Mouse (Mus musculus) limb, embryonic 10.5 days (tissue): ENCODE results near the gene Prkg1. TPM values are rescaled to one million over a fixed set of nuclear protein-coding genes. Genes with fewer than 3 reads are reported as not detected.

Experiments
- DNase-seq: peaks from one replicate; pipeline ENCODE4 v3.0.0-alpha.2; 2017; ENCODE audit warnings: low spot score
- H3K27ac ChIP-seq: fragments of 300-500 bp; sonication (generic); 2 replicates; pipeline ENCODE4 v1.5.1; 2016; ENCODE audit warnings: mild to moderate bottlenecking
- H3K27me3 ChIP-seq: fragments of 300-500 bp; sonication (generic); 2 replicates; pipeline ENCODE4 v1.6.1; 2016; ENCODE audit warnings: low read depth, mild to moderate bottlenecking; ENCODE audit not compliant: poor library complexity, severe bottlenecking
- H3K36me3 ChIP-seq: fragments of 300-500 bp; sonication (generic); 2 replicates; pipeline ENCODE4 v1.6.1; 2016; ENCODE audit warnings: mild to moderate bottlenecking, moderate library complexity
- H3K4me1 ChIP-seq: fragments of 300-500 bp; sonication (generic); 2 replicates; pipeline ENCODE4 v1.6.1; 2016
- H3K4me3 ChIP-seq: fragments of 300-500 bp; sonication (generic); 2 replicates; pipeline ENCODE4 v1.5.1; 2016; ENCODE audit warnings: mild to moderate bottlenecking, moderate library complexity
- H3K9me3 ChIP-seq: fragments of 300-500 bp; sonication (generic); replicated peaks from 2 replicates; pipeline ENCODE4 v1.6.1; 2016; ENCODE audit warnings: mild to moderate bottlenecking
- WGBS: fragments of 180-500 bp; shearing (Covaris S2); methylation state at CpG from one replicate; pipeline ENCODE4 v1.1.7; 2016; 5-methylcytosine and 5-hydroxymethylcytosine counted together
- polyA plus RNA-seq: library from polyadenylated mRNA; unstranded; fragments of >200 nt; fragmentation: Nextera tagmentation; extraction: Ambion mirVana; gene quantifications from 2 replicates; pipeline ENCODE4 v1.2.1, GENCODE M21; 2016

Gene Prkg1
- polyA plus RNA-seq, 1 experiment from 2014 or later = 3.4 TPM

DNA sequence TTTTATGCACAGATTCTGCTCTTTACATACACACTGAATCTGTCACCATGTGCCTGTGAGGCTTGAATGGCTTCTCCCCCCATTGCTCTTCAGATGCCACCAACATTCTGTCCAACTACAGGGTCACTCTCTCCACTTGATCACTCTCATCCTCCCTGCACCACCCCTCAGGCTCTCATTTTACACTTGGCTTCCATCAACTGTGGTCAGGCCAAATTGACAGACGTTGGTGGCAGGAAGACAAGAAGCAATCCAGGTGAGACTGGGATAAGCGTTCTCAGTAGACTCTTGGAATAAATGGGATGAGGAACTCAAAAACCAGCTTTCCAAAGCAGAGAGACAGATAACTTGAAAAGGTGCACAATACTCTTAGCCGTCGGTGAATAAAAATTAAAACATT is 786.7 kb downstream of the Prkg1 start:
- no peaks in the 10 kb centered on the region for H3K36me3 ChIP-seq
- H3K4me1 ChIP-seq = no peaks in the 10 kb centered on the region
- no peaks in the 10 kb centered on the region for H3K9me3 ChIP-seq
- no peaks in the 10 kb centered on the region for H3K27me3 ChIP-seq
- no peak overlapping the region for H3K4me3 ChIP-seq
- WGBS = 84% methylated on average over 4 of the region's 4 CpGs
- H3K27ac ChIP-seq = no peak overlapping the region
- DNase-seq = no peak

DNA sequence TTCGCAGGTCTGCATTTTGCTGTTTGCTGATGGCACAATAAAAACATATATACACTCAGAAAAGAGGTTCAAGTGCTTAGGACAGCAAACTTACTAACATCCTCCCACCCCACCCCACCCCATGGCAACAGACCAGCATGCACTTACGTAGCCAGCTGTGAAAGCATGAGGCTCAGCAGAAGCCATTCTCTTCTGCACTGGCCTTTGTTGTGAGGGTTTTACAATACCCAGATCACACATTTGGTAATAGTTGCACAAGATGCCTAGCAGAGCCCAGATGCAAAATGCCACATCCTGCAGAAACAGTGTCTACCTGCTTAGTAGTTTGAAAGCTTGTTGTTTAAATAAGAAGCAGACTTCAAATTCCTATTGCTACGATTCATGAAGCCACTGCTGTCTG is 814.2 kb downstream of the Prkg1 start:
- WGBS = 78% methylated on average over 3 of the region's 3 CpGs
- Histone ChIP-seq H3K4me1 (peaks cover 10% of the 10 kb centered on the region; the same call in 1 of the 2 replicates), H3K27me3 (no peaks in the 10 kb centered on the region), H3K27ac (no peak overlapping the region), H3K36me3 (no peaks in the 10 kb centered on the region), H3K4me3 (no peak overlapping the region), H3K9me3 (no peaks in the 10 kb centered on the region)
- no peak for DNase-seq

DNA sequence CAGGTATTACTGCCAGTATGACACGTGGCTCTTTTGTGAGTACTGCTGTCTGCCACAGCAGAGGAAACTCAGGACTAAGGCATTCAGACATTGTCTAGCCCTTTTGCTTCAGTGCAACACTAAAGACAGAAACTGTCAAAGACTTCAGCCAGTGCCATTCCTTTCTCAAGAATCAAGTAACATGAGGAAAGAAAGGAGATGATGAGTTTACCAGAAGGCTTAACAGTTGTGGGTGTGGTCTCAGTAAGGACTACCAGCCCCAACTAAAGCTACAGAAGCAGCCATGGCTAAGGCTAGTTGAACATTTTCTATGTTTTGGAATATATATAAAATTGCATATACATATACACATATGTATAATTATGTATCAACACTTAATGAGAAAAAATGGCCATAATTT is 816.6 kb downstream of the Prkg1 start:
- no peak for DNase-seq
- H3K27ac ChIP-seq = no peak overlapping the region
- no peaks in the 10 kb centered on the region for H3K36me3 ChIP-seq
- H3K9me3 ChIP-seq = no peaks in the 10 kb centered on the region
- WGBS = 85% methylated on average over 1 of the region's 1 CpGs
- H3K4me3 ChIP-seq = no peak overlapping the region
- H3K4me1 ChIP-seq = peaks cover 10% of the 10 kb centered on the region; the same call in 1 of the 2 replicates
- H3K27me3 ChIP-seq = no peaks in the 10 kb centered on the region

DNA sequence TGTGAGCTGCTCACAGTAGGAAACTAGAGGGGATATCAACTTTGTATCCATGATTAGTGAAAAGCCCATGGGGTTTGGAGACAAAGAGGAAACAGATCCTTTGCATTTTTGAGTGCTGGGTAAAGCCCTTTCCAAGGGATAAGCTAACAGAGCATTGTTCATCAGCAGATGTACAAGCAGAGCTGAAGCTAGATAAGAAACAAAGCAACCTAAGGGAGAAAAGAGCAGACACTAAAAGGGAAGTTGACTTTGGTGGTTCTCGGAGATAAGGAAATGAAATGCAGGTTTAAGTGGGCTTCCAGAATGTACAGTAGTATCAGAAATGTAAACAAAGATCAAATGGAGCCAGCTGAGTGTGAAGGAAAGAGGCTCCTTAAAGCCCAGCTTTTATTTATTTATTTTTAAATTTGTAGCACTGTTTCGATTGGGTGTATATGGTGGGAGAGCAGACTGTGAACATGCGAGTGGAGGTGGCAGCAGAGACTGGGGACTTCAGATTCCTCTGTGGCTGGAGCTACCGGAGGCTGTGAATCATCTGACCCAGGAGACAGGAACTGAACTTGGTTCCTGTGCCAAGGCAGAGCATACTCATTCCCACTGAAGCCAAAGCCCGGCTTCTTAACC is 822.4 kb downstream of the Prkg1 start:
- no peak overlapping the region for H3K4me3 ChIP-seq
- no peaks in the 10 kb centered on the region for H3K27me3 ChIP-seq
- no peak for DNase-seq
- no peaks in the 10 kb centered on the region for H3K36me3 ChIP-seq
- no peak overlapping the region for H3K27ac ChIP-seq
- no peaks in the 10 kb centered on the region for H3K4me1 ChIP-seq
- 71% methylated on average over 5 of the region's 5 CpGs for WGBS
- H3K9me3 ChIP-seq = no peaks in the 10 kb centered on the region

DNA sequence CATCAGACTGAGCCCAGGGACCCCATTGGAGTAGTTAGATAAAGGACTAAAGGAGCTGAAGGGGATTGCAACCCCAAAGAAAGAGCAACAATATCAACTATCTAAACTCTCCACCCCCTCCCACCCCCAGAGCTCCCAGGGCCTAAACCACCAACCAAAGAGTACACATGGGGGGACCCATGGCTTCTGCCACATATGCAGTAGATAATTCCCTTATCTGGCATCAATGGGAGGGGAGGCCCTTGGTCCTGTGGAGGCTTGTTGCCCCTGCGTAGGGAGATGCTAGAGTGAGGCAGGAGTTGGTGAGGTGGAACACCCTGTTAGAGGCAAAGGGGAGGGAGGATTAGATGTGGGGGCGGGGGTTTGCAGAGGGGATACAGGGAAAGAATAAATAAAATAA is 826.8 kb downstream of the Prkg1 start:
- Histone ChIP-seq H3K27ac (no peak overlapping the region), H3K27me3 (no peaks in the 10 kb centered on the region), H3K4me1 (no peaks in the 10 kb centered on the region), H3K9me3 (no peaks in the 10 kb centered on the region), H3K4me3 (no peak overlapping the region), H3K36me3 (no peaks in the 10 kb centered on the region)
- WGBS = 92% methylated on average over 2 of the region's 2 CpGs
- no peak for DNase-seq

DNA sequence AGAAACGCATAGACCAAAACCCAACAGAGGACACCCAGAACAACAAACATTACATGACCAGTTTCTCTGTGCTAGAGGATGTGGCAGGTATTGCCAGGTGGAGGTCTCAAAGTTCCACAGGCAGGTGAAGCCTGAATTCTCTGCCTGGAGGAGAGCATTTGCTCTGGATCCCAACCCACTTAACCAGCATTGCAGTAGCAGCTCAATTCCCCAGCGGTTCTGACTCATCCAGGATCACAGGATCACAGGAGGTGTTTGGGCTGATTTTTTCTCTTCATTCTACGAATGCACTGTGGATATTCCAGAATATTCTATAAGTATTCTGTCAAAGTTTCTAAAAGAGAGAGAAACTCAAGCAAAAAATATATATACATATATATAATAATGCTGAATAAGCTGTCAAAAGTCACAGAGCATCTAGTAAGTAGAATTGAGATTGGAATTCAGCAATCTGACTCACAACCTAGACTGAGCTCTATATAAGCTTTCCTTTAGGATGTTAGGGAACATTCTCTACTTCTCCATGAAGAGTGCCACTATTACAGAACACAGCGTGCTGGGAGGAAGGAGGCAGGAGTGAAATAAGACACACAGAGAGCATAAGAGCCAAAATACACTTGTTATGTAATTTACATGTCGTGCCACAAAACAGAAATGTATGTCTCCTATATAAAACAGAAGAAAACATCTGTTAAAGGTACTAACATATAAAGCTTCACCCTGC is 833.2 kb downstream of the Prkg1 start:
- H3K4me3 ChIP-seq = no peak overlapping the region
- no peaks in the 10 kb centered on the region for H3K9me3 ChIP-seq
- H3K4me1 ChIP-seq = no peaks in the 10 kb centered on the region
- H3K36me3 ChIP-seq = no peaks in the 10 kb centered on the region
- H3K27ac ChIP-seq = no peak overlapping the region
- DNase-seq = no peak
- no peaks in the 10 kb centered on the region for H3K27me3 ChIP-seq
- WGBS = 91% methylated on average over 5 of the region's 5 CpGs

DNA sequence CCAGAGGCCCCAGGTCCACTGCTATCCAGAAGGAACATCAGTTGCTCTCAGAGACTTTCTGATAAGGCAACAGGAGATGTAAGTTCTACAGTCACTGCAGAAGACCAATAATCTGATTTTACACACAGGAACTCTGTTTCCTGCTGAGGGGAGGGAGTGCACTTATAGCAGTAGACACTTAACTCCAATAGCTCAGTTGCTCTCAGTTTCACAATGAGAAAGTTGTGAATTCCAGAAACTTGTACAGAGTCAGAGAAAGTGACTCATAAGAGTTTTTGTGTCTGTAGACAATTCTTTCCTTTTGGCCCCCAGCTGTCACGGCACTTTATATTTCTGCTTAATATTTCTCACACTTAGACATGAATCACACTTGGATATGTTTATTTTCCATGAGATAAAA is 840.8 kb downstream of the Prkg1 start:
- H3K9me3 ChIP-seq = no peaks in the 10 kb centered on the region
- DNase-seq = no peak

DNA sequence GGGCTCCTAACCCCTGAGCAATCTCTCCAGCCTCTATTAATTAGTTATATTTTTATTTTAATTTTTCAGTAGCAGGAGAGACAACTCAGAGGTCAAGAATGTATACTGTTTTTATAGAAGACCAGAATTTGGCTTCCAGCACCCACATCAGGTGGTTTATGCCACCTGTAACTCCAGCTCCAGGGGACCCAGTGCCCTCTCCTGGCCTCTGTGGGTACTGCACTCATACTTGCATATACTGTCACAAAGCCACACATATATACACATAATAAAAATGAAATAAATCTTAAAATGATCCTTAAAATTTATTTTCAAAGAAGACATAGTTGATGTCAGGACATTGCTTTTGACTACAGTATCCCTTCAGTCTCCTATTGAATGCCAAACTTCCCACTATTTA is 862.5 kb downstream of the Prkg1 start:
- H3K27ac ChIP-seq = no peak overlapping the region
- H3K4me3 ChIP-seq = no peak overlapping the region
- H3K9me3 ChIP-seq = no peaks in the 10 kb centered on the region
- peaks cover 4% of the 10 kb centered on the region; the same call in 1 of the 2 replicates for H3K4me1 ChIP-seq
- no peaks in the 10 kb centered on the region for H3K27me3 ChIP-seq
- no peak for DNase-seq
- H3K36me3 ChIP-seq = no peaks in the 10 kb centered on the region

More for the DNA sequence above, 840.8 kb downstream of the Prkg1 start:
- H3K27ac ChIP-seq = no peak overlapping the region
- H3K36me3 ChIP-seq = no peaks in the 10 kb centered on the region
- 94% methylated on average over 1 of the region's 1 CpGs for WGBS
- H3K27me3 ChIP-seq = no peaks in the 10 kb centered on the region
- no peak overlapping the region for H3K4me3 ChIP-seq
- H3K4me1 ChIP-seq = no peaks in the 10 kb centered on the region

DNA sequence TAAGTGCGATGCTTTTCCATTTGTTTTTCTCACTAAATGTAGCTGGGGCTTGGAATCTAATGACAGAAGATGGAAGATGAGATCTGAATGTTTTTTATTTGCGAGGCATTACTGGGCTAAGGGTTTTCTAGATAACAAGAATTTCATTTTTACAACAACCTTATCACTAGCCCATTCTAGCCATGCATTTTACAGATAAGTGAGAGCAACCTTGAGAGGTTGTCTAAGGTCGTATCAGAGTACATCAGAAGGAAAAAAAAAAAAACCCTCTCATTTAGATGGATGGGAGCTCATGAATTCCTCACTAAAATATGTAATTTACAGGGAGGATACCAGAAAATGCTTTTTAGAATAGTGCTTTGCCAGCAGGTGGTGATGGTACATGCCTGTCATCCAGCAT is 863.8 kb downstream of the Prkg1 start:
- 86% methylated on average over 3 of the region's 3 CpGs for WGBS
- peaks cover 4% of the 10 kb centered on the region; the same call in 1 of the 2 replicates for H3K4me1 ChIP-seq
- H3K27me3 ChIP-seq = no peaks in the 10 kb centered on the region
- DNase-seq = no peak
- no peaks in the 10 kb centered on the region for H3K36me3 ChIP-seq
- H3K9me3 ChIP-seq = no peaks in the 10 kb centered on the region
- no peak overlapping the region for H3K27ac ChIP-seq
- no peak overlapping the region for H3K4me3 ChIP-seq

DNA sequence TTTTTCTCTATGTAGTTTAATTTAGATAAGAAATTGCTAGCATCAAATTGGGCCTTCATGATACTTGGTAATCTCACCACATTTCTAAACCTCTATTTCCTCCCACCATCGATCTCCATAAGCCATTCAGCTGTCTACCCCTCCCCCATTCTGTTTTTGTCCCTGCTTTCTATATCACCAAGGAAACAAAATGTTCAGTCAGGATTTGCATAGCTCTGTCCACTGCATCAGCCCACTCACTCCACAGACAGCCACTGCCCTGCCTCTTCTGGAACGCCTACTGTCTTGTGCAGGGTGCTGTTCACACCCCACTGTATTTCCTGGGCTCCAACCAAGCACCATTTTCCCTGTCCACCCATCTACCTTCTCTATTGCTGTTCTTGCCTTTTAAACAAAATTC is 874.5 kb downstream of the Prkg1 start:
- H3K27ac ChIP-seq = no peak overlapping the region

DNA sequence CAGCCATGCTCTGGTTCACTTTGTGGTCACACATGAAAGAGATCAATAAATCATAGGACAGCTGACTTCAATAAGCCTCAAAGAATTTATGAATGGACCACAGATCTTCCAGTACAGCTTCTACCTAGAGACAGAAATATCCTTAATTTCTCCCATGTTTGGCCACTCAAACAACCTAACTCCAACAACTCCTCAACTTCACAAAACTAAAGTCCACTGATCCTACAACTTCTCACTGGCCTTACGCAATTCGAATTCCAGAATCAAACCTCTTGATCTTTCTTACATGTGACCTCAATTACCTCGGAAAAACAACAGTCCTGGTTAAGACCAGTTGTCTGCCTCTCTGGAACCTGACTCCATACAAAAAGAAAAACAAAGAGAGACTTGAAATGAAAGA is 875.0 kb downstream of the Prkg1 start:
- Histone ChIP-seq H3K4me3 (no peak overlapping the region), H3K27me3 (no peaks in the 10 kb centered on the region), H3K36me3 (no peaks in the 10 kb centered on the region), H3K4me1 (peaks cover 6% of the 10 kb centered on the region; the same call in 1 of the 2 replicates), H3K9me3 (no peaks in the 10 kb centered on the region), H3K27ac (no peak overlapping the region)
- DNase-seq = no peak
- WGBS = 73% methylated on average over 3 of the region's 3 CpGs

More for the DNA sequence above, 874.5 kb downstream of the Prkg1 start:
- H3K9me3 ChIP-seq = no peaks in the 10 kb centered on the region
- H3K27me3 ChIP-seq = no peaks in the 10 kb centered on the region
- peaks cover 6% of the 10 kb centered on the region; the same call in 1 of the 2 replicates for H3K4me1 ChIP-seq
- H3K36me3 ChIP-seq = no peaks in the 10 kb centered on the region
- no peak overlapping the region for H3K4me3 ChIP-seq
- no peak for DNase-seq
- WGBS = 90% methylated on average over 2 of the region's 2 CpGs

DNA sequence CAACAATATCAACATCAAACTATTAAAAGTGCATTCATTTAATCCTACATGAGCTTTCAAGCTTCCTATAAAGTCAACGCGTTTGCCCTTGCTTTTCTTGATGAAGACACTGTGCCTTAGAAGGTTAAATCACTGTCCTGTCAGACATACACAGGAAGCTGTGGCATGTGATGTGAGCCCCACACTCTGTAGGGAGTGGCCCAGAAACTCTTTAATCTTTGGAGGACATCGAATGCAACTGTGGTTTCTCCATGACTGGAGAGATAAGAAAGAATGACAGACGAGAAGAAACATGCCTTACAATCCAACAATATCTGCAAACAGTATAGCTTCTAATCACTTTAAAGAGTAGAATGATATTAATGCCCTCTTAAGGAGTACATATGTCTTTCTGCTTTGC is 903.4 kb downstream of the Prkg1 start:
- WGBS = 77% methylated on average over 4 of the region's 4 CpGs
- Histone ChIP-seq H3K4me1 (no peaks in the 10 kb centered on the region), H3K9me3 (no peaks in the 10 kb centered on the region), H3K27me3 (no peaks in the 10 kb centered on the region), H3K4me3 (no peak overlapping the region), H3K36me3 (no peaks in the 10 kb centered on the region), H3K27ac (no peak overlapping the region)
- no peak for DNase-seq

DNA sequence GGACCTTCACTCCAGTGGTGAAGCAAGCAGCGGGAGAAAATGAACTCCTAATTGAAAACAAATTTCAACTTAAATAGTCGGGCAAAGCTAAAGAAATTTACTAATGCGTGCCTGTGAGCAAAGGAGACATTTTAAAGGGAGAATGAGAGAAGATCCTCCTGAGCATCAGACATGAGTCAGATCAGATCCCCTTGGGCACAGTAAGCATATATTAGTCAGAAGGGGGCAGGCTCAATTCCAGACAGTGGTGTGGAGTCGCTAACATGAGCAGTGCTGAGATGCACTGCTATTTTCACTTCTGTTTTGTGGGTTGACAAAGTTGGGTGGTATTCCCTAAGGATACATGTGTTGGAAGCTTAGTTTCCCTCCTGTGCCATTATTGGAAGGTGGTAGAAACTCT is 913.8 kb downstream of the Prkg1 start:
- no peaks in the 10 kb centered on the region for H3K36me3 ChIP-seq
- no peak overlapping the region for H3K4me3 ChIP-seq
- H3K9me3 ChIP-seq = no peaks in the 10 kb centered on the region
- H3K27ac ChIP-seq = no peak overlapping the region
- H3K4me1 ChIP-seq = peaks cover 8% of the 10 kb centered on the region
- WGBS = 70% methylated on average over 4 of the region's 4 CpGs
- H3K27me3 ChIP-seq = no peaks in the 10 kb centered on the region
- no peak for DNase-seq
